Mouse (Mus musculus): ENCODE results near the gene Ezh1. TPM values are rescaled to one million over a fixed set of nuclear protein-coding genes. Genes with fewer than 3 reads are reported as not detected.

The Ezh1 gene
- total and polyA plus RNA-seq, 2 experiments from 2014 or later = 25.4 to 40.0 TPM

GRCm38 (mm10) chr11:101200986-101201385, 25.3 kb downstream of the Ezh1 start:
- Histone ChIP-seq H3K36me3 (ENCODE audit: insufficient read depth, low read length) (peaks cover 59% of the 10 kb centered on the region), H3K27ac (ENCODE audit: low read depth, low read length) (0 out of 2 replicates have a peak overlapping the region, but pooled peaks have one; percentile 18), H3K9me3 (ENCODE audit: low read length) (no peaks in the 10 kb centered on the region), H3K9ac (replicated peaks; ENCODE audit: low read length, poor library complexity, severe bottlenecking) (no peak overlapping the region), H3K4me1 (ENCODE audit: insufficient read depth, low read length) (no peaks in the 10 kb centered on the region), H3K4me3 (ENCODE audit: low read depth, low read length) (no peak overlapping the region), H3K27me3 (ENCODE audit: insufficient read depth, low read length) (no peaks in the 10 kb centered on the region), H3K4me2 (ENCODE audit: low read depth, low read length, poor library complexity, severe bottlenecking) (no peak overlapping the region)
- no peak for ATAC-seq (ENCODE audit: low FRiP score)
- DNase-seq (ENCODE audit: low spot score) = peak; percentile 85
- TF ChIP-seq CTCF (IDR thresholded peaks at IDR 0.05) = peak; percentile 89
- WGBS = 20% methylated on average over 7 of the region's 7 CpGs

DNA sequence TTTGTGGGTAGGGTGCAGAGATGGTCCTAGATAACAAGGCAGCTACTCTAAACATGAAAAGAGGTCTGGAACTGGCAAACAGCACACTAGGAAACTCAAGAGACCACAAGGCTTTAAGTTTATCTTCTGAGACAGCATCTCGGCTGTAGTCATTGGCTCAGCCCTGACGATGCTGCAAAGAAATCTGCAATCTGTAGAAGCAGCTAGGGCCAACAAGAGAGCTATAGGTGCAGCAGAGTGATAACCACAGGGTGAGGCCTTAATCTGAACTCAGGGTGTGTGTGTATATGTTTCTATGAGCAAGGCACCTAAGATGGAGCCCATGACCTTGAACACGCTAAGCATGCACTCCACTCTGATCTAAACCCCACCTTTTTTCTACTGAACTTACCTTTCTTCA, 26.7 kb downstream of the Ezh1 start:
- Histone ChIP-seq H3K27me3 (ENCODE audit: insufficient read depth, low read length) (no peaks in the 10 kb centered on the region), H3K36me3 (ENCODE audit: insufficient read depth, low read length) (peaks cover 68% of the 10 kb centered on the region), H3K27ac (ENCODE audit: low read depth, low read length) (no peak overlapping the region), H3K9ac (replicated peaks; ENCODE audit: low read length, poor library complexity, severe bottlenecking) (no peak overlapping the region), H3K4me3 (ENCODE audit: low read depth, low read length) (no peak overlapping the region), H3K9me3 (ENCODE audit: low read length) (no peaks in the 10 kb centered on the region), H3K4me2 (ENCODE audit: low read depth, low read length, poor library complexity, severe bottlenecking) (no peak overlapping the region), H3K4me1 (ENCODE audit: insufficient read depth, low read length) (no peaks in the 10 kb centered on the region)
- ATAC-seq (ENCODE audit: low FRiP score) = no peak
- no peak for DNase-seq (ENCODE audit: low spot score)
- 96% methylated on average over 3 of the region's 3 CpGs for WGBS
- no peak for TF ChIP-seq CTCF (IDR thresholded peaks at IDR 0.05)

DNA sequence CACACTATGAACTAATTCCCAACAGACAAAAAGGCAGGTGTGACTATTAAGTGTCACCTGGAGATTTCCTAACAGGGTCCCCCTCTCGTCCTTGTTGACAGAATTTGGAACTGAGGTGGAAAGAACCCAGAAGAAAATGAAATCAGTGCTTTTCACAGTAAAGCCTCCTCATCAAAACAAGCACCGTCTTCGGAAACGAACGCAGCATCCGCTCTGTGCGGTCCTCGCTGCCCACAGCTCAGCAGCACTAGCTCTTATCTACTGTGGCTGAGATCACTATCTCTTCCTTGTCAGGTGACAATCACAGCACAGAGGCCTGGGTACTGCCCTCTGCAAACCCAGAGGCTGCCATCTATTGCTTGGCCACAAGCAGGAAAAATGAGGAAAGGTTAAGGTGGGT, 30.1 kb downstream of the Ezh1 start:
- Histone ChIP-seq H3K36me3 (ENCODE audit: insufficient read depth, low read length) (peaks cover 52% of the 10 kb centered on the region), H3K27me3 (ENCODE audit: insufficient read depth, low read length) (no peaks in the 10 kb centered on the region), H3K4me3 (ENCODE audit: low read depth, low read length) (no peak overlapping the region), H3K4me2 (ENCODE audit: low read depth, low read length, poor library complexity, severe bottlenecking) (no peak overlapping the region), H3K27ac (ENCODE audit: low read depth, low read length) (no peak overlapping the region), H3K9me3 (ENCODE audit: low read length) (no peaks in the 10 kb centered on the region), H3K9ac (replicated peaks; ENCODE audit: low read length, poor library complexity, severe bottlenecking) (no peak overlapping the region), H3K4me1 (ENCODE audit: insufficient read depth, low read length) (no peaks in the 10 kb centered on the region)
- 92% methylated on average over 8 of the region's 8 CpGs for WGBS
- no peak for ATAC-seq (ENCODE audit: low FRiP score)
- DNase-seq (ENCODE audit: low spot score) = no peak
- TF ChIP-seq CTCF (IDR thresholded peaks at IDR 0.05) = no peak

- no peaks in the 10 kb centered on the region for H3K27me3 ChIP-seq (ENCODE audit: insufficient read depth, low read length)
- no peaks in the 10 kb centered on the region for H3K9me3 ChIP-seq (ENCODE audit: low read length)
- no peak overlapping the region for H3K9ac ChIP-seq (replicated peaks; ENCODE audit: low read length, poor library complexity, severe bottlenecking)
- no peak overlapping the region for H3K4me2 ChIP-seq (ENCODE audit: low read depth, low read length, poor library complexity, severe bottlenecking)
- no peaks in the 10 kb centered on the region for H3K4me1 ChIP-seq (ENCODE audit: insufficient read depth, low read length)
- peaks cover 50% of the 10 kb centered on the region for H3K36me3 ChIP-seq (ENCODE audit: insufficient read depth, low read length)
- DNase-seq (ENCODE audit: low spot score) (no peak), ATAC-seq (ENCODE audit: low FRiP score) (no peak)
- H3K4me3 ChIP-seq (ENCODE audit: low read depth, low read length) = no peak overlapping the region
- WGBS = 89% methylated on average over 8 of the region's 8 CpGs
- TF ChIP-seq CTCF (IDR thresholded peaks at IDR 0.05) = no peak
- H3K27ac ChIP-seq (ENCODE audit: low read depth, low read length) = no peak overlapping the region
Measured at GRCm38 (mm10) chr11:101195571-101195970, 30.7 kb downstream of the Ezh1 start.

GRCm38 (mm10) chr11:101195101-101195500, 31.2 kb downstream of the Ezh1 start:
- no peak for ATAC-seq (ENCODE audit: low FRiP score)
- Histone ChIP-seq H3K9me3 (ENCODE audit: low read length) (no peaks in the 10 kb centered on the region), H3K4me1 (ENCODE audit: insufficient read depth, low read length) (no peaks in the 10 kb centered on the region), H3K36me3 (ENCODE audit: insufficient read depth, low read length) (peaks cover 47% of the 10 kb centered on the region), H3K27ac (ENCODE audit: low read depth, low read length) (no peak overlapping the region), H3K4me2 (ENCODE audit: low read depth, low read length, poor library complexity, severe bottlenecking) (no peak overlapping the region), H3K9ac (replicated peaks; ENCODE audit: low read length, poor library complexity, severe bottlenecking) (no peak overlapping the region), H3K4me3 (ENCODE audit: low read depth, low read length) (no peak overlapping the region), H3K27me3 (ENCODE audit: insufficient read depth, low read length) (no peaks in the 10 kb centered on the region)
- no peak for DNase-seq (ENCODE audit: low spot score)
- no peak for TF ChIP-seq CTCF (IDR thresholded peaks at IDR 0.05)
- WGBS = 86% methylated on average over 1 of the region's 1 CpGs

DNA sequence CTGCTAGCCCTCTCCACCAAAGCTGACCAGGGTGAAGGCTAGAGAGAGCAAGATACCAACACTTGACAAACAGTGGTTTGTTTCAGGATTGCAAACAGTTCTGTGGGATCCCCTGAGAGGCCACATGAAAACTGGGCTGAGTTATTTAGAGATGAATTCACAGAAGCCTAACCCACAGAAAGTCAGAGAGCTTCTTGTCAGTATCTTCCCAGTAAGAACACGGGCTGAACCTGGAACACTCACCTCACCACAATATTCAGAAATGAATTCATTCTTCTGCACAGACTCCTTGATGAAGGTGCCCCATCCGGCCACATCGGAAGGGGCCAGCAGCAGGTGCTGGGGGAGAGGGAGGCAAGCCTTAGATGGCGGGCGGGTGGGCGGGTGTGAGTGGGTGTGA, 31.6 kb downstream of the Ezh1 start:
- DNase-seq (ENCODE audit: low spot score) (no peak), ATAC-seq (ENCODE audit: low FRiP score) (no peak)
- H3K27me3 ChIP-seq (ENCODE audit: insufficient read depth, low read length) = no peaks in the 10 kb centered on the region
- H3K4me3 ChIP-seq (ENCODE audit: low read depth, low read length) = no peak overlapping the region
- H3K9me3 ChIP-seq (ENCODE audit: low read length) = no peaks in the 10 kb centered on the region
- 86% methylated on average over 6 of the region's 6 CpGs for WGBS
- no peaks in the 10 kb centered on the region for H3K4me1 ChIP-seq (ENCODE audit: insufficient read depth, low read length)
- no peak for TF ChIP-seq CTCF (IDR thresholded peaks at IDR 0.05)
- H3K9ac ChIP-seq (replicated peaks; ENCODE audit: low read length, poor library complexity, severe bottlenecking) = no peak overlapping the region
- H3K27ac ChIP-seq (ENCODE audit: low read depth, low read length) = no peak overlapping the region
- H3K36me3 ChIP-seq (ENCODE audit: insufficient read depth, low read length) = peaks cover 43% of the 10 kb centered on the region
- no peak overlapping the region for H3K4me2 ChIP-seq (ENCODE audit: low read depth, low read length, poor library complexity, severe bottlenecking)

Measured in midbrain, postnatal 0 days (tissue).